Mouse (Mus musculus): ENCODE measurements around the gene Ulk4.
"Not testable (repeated sequence)": the region's sequence is repeated elsewhere in the genome, so short reads cannot be mapped to it uniquely, and the experiment has no call there.

Gene Ulk4

GRCm38 (mm10) chr9:121250854-121251253 lies 26.1 kb downstream of the Ulk4 start:
- no peak for DNase-seq (ENCODE audit: low read depth, low spot score)

GRCm38 (mm10) chr9:121249805-121250204 lies 27.2 kb downstream of the Ulk4 start:
- DNase-seq (ENCODE audit: low read depth, low spot score), result no peak

GRCm38 (mm10) chr9:121247956-121248775 lies 28.8 kb downstream of the Ulk4 start:
- peak; percentile 40 for DNase-seq (ENCODE audit: low read depth, low spot score)

GRCm38 (mm10) chr9:121247047-121247446 lies 29.9 kb downstream of the Ulk4 start:
- no peak for DNase-seq (ENCODE audit: low read depth, low spot score)

- DNase-seq (ENCODE audit: low read depth, low spot score), result no peak
Measured at GRCm38 (mm10) chr9:121242331-121242730, 34.7 kb downstream of the Ulk4 start.

GRCm38 (mm10) chr9:121241806-121242205 lies 35.2 kb downstream of the Ulk4 start:
- DNase-seq (ENCODE audit: low read depth, low spot score), result no peak

GRCm38 (mm10) chr9:121241366-121241765 lies 35.6 kb downstream of the Ulk4 start:
- DNase-seq (ENCODE audit: low read depth, low spot score), result no peak

GRCm38 (mm10) chr9:121240242-121240641 lies 36.8 kb downstream of the Ulk4 start:
- DNase-seq (ENCODE audit: low read depth, low spot score), result not testable (repeated sequence)

- no peak for DNase-seq (ENCODE audit: low read depth, low spot score)
Measured at GRCm38 (mm10) chr9:121239571-121239970, 37.4 kb downstream of the Ulk4 start.

GRCm38 (mm10) chr9:121218636-121219035 lies 58.4 kb downstream of the Ulk4 start:
- DNase-seq (ENCODE audit: low read depth, low spot score), result no peak

GRCm38 (mm10) chr9:121218230-121218629 lies 58.8 kb downstream of the Ulk4 start:
- no peak for DNase-seq (ENCODE audit: low read depth, low spot score)

- no peak for DNase-seq (ENCODE audit: low read depth, low spot score)
Measured at GRCm38 (mm10) chr9:121217742-121218141, 59.3 kb downstream of the Ulk4 start.

GRCm38 (mm10) chr9:121216536-121217320 lies 60.3 kb downstream of the Ulk4 start:
- no peak for DNase-seq (ENCODE audit: low read depth, low spot score)

- peak; percentile 55 for DNase-seq (ENCODE audit: low read depth, low spot score)
Measured at GRCm38 (mm10) chr9:121215349-121216000, 61.5 kb downstream of the Ulk4 start.

GRCm38 (mm10) chr9:121212322-121212721 lies 64.7 kb downstream of the Ulk4 start:
- no peak for DNase-seq (ENCODE audit: low read depth, low spot score)

- DNase-seq (ENCODE audit: low read depth, low spot score), result no peak
Measured at GRCm38 (mm10) chr9:121205046-121205445, 72.0 kb downstream of the Ulk4 start.

GRCm38 (mm10) chr9:121204149-121204800 lies 72.7 kb downstream of the Ulk4 start:
- no peak for DNase-seq (ENCODE audit: low read depth, low spot score)

- no peak for DNase-seq (ENCODE audit: low read depth, low spot score)
Measured at GRCm38 (mm10) chr9:121203686-121204085, 73.3 kb downstream of the Ulk4 start.

GRCm38 (mm10) chr9:121199146-121199685 lies 77.8 kb downstream of the Ulk4 start:
- not testable (repeated sequence) for DNase-seq (ENCODE audit: low read depth, low spot score)

- DNase-seq (ENCODE audit: low read depth, low spot score), result no peak
Measured at GRCm38 (mm10) chr9:121196473-121196872, 80.5 kb downstream of the Ulk4 start.

GRCm38 (mm10) chr9:121195106-121195505 lies 81.9 kb downstream of the Ulk4 start:
- DNase-seq (ENCODE audit: low read depth, low spot score), result no peak
